Mouse (Mus musculus) forelimb bud, embryonic 11.5 days (tissue): ENCODE results near the gene Pradc1.
A peak's percentile ranks its signal among the peaks of the same experiment; 100 is the strongest.
"Not testable (repeated sequence)": the region's sequence is repeated elsewhere in the genome, so short reads cannot be mapped to it uniquely, and the experiment has no call there.

ENCODE experiments used
- DNase-seq: peaks from one replicate; pipeline ENCODE4 v3.0.0-alpha.2; 2012; ENCODE audit warnings: low read depth, low spot score

Pradc1 gene

DNA sequence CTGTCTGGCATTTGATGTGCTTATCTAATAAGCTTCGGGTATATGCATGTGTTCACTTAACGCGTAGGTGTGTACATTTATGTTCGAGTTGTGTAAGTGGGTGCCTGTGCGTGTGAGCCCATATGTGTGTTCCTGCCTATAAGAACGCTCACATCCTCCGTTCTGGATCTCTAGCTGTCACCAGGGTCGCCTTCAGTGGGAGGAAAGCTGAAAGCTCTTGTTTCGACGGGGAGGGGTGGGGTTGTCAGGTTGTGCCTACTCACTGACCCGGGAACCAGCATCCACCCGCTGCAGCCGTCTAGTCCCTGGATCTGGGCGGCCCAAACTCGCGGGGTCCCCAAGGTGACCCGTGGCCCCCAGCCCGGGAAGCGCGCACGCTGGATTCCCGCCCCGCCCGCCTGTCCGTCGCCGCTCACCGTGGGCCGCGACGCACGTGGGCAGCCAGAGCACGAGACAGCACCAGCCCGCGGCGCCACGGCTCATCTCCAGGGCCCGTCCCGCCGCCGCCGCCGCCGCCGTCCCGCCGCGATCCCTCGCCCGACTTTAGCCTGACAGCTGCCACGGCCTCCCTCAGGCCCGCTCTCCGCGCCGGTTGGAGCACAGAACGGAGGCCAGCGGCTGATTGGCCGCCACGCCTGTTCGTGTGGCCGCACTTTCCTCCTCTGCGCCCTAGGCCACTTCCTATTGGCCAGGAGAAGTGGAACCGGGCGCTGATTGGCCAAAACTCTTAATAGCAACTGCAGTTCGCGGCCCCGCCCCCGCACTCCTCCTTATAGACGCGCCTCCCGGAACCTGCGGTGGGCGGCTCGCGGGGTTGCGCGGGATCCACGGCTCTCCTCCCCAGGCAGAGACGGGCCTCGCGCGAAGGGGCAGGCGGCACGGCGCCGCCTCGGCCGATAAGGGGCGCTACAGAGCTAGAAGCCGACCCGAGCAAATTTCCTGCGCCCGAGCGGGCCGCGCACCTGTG lies 790 bp downstream of the Pradc1 start, which contains the start of gene Cct7:
Cct7 (plus strand) TSS at position 818 of the 967 bp plus-strand sequence.
- peak; percentile 98 for DNase-seq

DNA sequence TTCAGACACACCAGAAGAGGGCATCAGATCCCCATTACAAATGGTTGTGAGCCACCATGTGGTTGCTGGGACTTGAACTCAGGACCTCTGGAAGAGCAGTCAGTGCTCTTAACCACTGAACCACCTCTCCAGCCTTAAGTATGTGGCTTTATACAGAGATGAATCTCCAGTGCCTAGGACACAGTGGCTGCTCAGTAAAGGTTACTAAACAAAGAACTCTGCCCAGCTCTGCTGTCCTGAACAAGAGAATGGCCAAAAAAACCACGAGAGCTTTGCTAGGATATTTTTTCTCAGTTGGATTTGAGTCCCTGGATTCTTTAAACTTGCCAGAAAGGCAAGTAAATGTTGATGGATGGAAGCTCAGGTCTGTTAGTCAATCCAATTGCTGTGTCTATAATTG lies 1.6 kb downstream of the Pradc1 start:
- DNase-seq = not testable (repeated sequence)

DNA sequence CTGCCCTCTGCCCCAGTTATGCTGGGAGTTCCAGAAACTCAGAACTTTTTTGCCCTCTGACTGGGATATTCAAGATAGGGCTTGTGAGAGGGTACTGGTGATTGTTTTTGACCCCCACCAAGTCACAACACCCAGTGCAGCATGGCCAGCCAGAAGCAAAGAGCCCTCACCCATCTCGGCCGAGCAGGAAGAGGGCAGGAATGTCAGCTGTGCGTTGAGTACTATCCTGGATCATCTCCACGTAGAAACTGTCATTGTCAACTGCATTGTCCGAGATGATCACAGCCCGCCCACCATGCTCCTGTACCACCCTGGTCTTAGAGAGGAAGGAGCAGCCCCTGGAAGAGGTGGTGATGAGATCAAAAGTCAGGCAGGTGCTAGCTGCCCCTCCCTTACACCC lies 4.4 kb downstream of the Pradc1 start:
- no peak for DNase-seq

DNA sequence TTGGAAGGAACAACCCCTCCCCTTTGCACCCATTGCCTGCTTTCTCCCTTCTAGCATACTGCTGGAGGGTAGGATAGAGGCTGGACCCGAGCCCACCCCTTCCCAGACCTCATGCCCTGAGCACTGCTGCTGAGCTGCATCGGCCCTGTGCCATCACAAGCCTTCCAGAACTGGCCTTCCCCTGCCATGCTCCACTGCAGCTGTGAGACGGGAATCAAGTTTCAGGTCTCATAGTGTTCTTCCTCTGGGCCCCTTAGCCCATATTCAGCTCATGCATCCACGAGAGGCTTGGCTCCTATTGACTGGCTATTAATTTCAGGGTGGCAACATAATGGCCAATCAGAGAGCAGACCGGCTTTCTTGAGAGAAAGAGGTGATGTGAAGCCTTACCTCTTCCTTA lies 6.5 kb downstream of the Pradc1 start:
- no peak for DNase-seq

DNA sequence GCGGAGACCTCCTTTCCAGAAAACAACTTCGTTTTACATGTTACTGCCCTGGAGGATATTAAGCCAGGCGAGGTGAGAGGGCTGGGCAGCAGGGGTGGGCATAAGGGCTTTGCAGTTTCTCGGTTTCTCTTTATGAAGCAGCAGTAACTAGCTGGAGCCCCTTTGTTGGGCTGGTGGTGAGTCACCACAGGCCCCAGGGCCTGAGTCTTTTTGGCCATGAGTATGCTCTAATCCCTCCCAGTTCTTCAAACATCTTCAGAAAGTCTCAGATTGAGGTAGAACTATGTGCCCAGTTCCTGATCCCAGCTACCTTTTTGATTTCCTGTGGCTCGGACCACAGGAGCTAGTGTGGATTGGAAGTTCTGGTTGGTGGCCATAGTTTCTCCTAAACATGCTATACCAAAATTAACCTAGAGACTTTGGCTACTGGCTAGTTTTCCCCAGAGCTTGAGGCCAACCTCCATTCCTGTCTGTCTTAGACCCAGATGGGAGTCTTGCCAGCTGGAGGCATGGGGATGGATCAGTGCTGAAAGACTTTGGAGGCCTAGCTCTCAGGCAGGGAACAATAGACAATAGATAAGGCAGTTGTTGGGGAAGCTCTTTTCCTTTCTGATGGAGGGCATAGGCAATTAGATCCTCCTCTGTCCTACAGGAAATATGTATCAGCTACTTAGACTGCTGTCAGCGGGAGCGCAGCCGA lies 7.4 kb downstream of the Pradc1 start:
- DNase-seq = no peak

DNA sequence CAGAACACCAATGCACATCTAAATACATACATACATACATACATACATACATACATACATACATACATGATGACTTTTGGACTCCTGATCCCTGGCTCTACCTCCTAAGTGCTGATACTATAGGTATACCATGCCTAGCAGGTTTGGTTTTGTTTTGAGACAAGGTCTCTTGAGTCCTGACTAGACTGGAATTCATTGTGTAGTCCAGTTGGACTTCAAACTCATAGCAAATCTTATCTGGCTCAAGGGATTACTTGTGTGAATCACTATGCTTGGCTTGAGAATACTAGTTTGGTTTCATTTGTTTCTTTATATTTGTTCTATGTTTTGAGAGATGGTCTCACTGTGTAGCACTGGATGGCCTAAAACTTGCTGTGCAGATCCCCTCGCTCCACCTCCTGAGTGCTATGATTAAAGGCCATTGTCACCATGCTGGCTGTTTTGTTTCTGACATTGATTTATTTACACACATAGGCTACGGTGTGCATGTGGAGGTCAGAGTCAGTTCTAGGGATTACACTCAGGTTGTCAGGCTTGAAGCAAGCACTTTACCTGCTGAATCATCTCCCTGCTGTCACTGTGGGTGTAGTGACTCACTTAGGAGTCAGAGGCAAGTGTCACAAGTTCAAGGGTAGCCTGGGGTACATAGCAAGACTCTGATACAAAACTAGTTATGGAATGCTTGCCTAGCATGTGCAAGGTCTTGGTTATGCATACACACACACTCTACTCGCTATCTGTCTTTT lies 8.1 kb downstream of the Pradc1 start:
- DNase-seq = no peak

DNA sequence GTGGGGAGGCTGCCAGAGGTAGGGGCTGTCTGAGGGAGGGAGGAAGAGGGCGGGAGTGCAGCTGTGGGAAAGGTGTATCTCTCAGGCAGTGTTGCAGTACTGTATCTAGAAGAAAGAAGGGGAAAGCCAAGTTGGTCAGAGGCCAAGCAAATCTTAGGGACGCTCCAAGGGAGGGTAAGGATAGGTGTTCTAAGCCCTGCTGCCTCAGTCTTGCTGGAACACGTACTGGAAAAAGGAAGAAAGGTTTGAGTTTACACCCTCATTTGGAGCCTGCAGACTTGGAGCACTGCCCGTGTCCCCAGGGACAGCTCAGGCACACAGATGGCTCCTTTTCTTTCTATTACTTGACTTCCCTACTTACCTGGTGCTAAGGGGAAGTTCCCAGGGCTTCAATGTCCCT lies 10.6 kb downstream of the Pradc1 start:
- DNase-seq = no peak

DNA sequence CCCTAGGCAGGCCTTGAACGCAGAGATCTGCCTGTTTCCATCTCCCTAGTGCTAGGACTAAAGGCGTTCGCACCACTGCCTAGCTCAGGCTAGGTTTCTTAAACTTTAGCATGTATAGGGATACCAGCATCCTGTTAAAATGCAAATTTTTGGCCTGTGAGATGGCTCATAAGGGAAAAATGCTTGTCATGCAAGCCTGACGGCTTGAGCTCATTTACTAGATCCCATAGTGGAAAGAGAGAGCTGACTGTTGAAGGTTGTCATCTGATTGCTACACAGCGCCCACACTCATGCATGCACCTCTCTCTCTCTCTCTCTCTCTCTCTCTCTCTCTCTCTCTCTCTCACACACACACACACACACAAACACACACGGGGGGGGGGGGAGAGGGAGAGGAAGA lies 15.1 kb downstream of the Pradc1 start:
- no peak for DNase-seq

DNA sequence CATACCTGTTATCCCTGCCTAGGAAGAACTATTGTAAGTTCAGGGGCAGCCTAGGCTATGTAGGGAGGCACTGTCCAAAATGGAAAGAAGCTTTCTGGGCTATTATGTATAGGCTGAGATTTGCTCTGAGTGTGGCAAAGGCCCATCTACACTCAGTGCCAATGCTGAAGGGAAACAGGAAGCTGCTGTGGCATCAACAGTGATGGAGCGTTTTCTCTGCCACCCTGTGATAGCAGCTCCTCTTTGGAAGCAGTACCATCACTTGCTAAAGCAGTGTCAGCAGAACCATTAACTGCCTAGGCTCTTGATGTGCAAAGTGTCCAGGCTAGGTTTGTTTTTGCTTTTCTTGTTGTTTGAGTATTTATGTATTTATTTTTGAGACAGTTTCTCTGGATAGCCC lies 15.6 kb downstream of the Pradc1 start:
- DNase-seq = no peak

DNA sequence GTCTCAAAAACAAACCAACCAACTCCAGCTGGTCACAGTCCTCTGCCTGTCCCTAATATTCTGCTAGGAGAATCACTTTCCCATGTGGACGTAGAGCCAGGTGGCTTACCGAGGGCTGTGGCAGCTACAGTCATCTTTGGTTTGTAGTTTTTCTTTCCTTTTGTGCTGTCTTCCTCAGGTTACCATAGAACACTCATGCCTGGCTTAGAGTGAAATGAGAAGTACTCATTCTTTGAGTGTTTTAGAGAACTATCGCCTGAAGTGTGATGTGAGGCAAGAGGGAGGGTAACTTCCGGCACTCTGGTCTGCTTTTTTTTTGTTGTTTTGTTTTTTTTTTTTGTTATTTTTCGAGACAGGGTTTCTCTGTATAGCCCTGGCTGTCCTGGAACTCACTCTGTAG lies 17.9 kb downstream of the Pradc1 start:
- DNase-seq = no peak

DNA sequence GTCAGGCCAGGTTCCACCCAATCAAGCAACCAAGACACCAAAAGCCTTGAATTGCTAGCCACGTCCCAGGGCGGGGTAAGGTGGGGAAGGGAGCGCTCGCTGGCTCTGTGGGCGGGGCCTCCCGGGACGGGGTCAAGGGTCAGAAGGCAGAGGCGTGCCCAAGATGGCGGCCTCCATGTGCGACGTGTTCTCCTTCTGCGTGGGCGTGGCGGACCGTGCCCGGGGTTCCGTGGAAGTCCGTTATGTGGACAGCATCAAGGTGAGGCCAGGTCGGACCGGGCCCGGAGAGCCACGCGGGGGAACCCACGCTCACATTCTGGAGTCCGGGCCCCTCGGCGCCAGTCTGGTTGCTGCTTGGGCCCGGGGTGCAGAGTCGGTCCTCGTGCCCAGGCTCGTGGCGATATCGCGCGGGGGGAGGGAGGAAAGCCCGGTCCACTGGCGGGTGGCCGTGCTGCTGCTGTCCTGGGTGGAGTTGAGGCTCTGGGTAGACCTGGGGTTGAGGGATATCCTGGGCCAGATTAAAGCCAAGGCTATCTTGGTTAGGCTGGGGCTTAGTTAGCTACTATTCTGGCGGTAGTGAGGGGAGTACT lies 19.8 kb downstream of the Pradc1 start, which contains the start of gene Smyd5:
Smyd5 (plus strand) TSS at position 148 of the 590 bp plus-strand sequence.
- DNase-seq = peak; percentile 78

DNA sequence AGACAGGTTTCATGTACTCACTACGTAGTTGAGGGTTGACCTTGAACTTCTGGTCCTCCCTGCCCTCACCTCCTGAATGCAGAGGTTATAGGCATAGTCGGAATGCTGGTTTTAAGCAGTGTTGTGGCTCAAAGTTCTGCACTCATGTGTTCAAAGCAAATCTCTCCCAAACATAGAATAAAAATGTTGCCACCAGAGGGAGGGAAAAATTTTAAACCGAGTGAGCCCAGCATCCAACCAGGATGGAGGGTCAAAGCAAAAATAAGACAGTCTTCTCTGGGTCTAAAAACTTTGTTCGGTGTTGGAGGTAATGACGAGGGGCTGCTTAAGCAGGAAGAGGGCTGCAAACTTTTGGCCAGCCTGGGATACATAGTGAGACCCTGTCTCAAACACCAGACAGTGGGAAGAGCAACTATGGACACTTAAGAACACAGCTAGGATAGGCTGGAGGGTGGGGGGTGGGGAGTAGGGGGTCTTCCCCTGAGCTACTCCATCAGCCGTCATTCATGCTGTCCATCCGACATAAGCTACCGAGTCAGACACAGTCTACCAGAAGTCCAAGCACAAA lies 20.4 kb downstream of the Pradc1 start:
- no peak for DNase-seq

DNA sequence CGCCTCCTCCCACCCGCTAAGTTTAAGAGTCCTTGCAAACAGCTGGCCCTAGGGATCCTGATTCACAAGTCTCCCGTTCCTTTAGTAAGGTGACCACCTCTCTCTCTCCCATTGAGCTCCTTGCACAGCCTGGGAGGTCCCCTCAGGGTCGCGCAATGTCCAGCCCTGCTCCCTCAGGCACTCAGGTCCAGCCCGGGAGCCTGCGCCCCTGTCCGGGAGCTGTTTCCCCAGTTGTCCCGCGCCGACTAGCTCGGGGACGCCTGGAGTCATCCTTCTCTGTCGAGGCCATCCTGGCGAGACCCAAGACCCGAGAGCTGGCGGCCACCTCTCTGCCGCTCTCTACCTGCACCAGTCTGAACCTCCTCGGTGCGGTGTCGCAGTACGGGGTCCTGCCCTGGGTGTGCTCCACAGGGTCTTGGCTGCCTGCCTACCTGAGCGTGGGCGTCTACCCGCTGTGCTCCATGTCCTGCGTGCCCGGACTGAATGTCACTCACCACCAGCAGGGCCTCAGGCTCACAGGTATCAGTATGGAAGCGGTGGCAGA lies 27.9 kb downstream of the Pradc1 start, which contains the start of gene Noto:
Noto (plus strand) TSS at position 51 of the 544 bp plus-strand sequence.
- DNase-seq = no peak

DNA sequence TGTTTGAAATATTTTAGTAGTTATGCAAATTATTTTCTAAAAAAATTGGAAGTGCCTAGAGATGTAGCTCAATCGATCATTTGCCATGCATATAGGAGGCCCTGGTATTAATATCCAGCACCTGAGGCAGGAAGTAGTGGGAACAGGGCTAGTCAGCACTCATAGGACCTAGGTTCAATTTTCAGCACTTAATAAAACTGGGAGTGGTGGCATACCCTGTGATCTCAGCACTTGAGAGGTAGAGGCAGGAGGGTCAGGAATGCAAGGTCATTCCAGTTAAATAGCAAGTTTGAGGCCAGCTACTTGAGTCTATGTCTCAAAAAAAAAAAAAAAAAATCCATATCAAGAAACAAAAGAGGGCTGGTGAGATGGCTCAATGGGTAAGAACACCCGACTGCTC lies 32.6 kb downstream of the Pradc1 start:
- no peak for DNase-seq

DNA sequence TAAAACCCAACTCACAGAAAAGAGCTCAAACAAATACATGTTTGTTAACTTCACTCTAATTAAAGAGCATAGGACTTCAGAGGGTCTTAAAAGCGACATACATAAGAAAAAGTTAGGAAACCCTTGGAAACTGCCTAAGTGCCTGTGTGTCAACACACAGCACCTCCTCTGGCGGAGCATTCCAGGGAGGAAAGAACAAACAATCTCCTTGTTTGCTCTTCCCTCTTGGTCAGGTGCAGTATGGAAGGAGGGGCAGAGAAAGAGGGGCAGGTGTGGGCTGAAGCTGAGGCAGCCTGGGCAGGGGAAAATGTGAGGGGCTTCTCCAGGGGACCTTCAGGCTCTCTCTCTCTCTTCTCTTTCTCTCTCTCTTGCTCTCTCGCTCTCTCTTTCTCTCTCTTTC lies 35.9 kb downstream of the Pradc1 start:
- no peak for DNase-seq

DNA sequence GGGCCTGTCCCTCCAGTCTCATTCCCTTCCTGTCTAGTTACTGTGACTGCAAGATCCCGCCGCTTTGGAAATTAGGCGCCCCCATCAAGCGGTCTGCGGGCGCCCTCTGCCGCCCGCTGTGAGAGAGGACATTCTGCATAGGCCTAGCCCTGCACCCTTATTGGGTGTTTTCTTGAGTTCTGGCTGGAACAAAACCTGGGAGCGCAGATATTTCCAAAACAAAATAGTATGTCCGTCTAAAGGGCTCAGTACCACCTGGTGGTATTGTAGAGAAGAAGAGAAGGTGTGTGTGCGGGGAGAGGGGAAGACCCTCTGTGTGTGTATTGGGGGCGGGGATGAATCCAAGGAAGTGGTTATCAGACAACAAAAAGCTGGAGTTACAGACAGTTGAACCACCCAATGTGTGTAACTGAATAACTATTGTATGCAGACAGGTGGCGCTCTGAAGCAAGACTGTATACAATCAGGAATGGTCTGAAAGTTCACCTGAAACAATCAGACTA lies 40.9 kb downstream of the Pradc1 start:
- DNase-seq = peak; percentile 82

DNA sequence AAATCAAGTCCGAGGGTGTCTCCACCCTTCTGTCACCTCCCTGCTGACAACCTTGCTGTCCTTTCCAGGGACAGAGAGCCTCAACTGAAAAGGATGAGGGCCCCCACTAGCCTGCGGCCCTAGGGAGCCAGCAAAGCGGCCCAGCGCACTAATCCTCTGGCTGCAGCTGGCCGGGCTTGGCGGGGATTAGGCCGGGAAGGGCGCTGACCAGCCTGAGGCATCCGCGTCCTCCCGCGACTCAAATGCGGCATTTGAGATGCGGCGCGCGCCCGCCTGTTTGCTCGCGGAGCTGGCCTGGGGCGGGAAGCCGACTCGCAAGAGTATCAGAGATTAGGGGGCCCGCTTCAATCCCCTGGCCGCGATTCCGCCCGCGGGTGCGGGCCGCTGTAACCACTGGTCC lies 42.8 kb downstream of the Pradc1 start:
- DNase-seq = no peak

DNA sequence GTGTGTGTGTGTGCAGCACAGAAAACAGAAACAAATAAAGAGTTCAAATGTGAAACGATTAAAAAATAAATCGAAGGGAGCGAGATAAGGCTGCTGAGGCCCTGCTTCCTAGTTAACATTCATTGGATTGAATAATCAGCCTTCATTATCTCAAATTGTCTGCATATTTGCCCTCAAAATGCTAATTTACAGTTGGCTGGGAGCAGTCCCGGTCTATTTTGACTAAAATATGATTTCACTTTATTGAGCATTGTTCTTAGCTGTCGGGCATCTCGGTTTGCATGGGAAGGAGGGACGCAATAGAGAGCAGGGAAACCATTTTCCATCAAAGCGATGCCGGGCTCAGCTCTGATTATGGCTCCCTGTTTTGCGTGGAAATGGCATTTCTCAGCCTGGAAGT lies 48.7 kb downstream of the Pradc1 start:
- DNase-seq = no peak

DNA sequence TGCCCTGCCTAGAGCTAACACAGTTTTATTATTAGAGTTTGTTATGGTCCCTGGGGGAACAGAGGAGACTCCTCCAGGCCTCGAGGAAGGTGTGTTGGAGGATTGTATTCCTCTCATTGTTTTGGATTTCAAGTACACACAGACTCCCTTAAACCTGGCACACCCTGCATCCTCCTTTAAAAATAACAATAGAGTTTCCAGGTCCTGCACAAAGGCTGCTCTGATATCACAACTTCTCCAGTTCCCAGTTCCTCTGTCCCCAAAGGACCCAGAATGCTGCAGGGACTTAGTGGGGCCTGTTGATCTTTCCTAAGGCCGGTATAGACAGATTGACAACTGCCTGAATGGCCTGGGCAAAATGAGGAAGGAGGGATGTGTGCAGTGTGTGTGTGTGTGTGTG lies 49.2 kb downstream of the Pradc1 start:
- DNase-seq = no peak

DNA sequence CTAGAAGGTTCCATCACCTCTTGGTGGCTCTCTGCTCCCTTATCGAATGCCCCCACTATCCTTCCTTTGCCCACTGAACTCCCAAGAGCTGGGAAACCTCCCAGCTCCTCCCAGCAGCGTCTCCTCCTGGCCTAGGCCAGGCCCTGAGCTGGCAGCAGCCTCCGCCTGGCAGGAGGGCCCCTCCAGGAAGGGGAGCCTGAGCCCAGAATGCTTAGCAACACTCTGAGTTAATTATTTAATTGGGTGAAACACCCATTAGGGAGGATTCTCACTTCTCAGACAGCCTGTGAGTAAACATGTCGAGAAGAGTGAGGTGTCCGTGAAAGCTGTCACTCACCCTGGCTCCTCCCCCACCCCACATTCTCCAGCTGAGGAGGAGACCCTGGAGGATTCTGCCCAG lies 52.1 kb downstream of the Pradc1 start:
- DNase-seq = no peak

DNA sequence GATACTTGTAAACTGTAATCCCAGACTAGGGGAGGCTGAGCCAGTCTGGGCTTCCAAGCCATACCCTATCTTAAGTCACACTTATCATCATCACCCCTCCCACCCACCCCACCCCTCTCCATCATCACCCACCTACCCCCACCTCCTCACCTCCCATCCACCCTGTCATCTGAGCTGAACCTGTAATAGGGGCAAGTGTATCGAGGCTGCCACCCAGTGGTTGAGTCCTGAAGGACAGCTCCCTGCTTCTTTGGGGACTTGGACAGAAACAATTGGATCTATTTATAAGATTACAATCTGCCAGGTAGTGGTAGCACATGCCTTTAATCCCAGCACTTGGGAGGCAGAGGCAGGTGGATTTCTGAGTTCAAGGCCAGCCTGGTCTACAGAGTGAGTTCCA lies 54.6 kb downstream of the Pradc1 start:
- no peak for DNase-seq
